Comparison of ENCODE assay signal across 15 mouse cellular contexts in genomic region chr14:8063835-8064785, GRCm38 (mm10). TPM values are rescaled to one million over a fixed set of nuclear protein-coding genes. Genes with fewer than 3 reads are reported as not detected.
DNase-seq lines count a peak whose midpoint lies in the region; ATAC-seq and TF ChIP-seq lines count a peak whose summit lies in the region.
"Had no signal": no experiment of that assay in that cellular context is flagged by ENCODE, and none has a peak within 500 bp of the region (broad histone marks: within the 10 kb centered on the region; RNA-seq: fewer than 3 reads in every experiment).

No protein-coding gene starts in this region.

- no peak overlapping the region for H3K9ac ChIP-seq in limb, embryonic 15.5 days

- H3K27ac ChIP-seq in kidney, adult 2 months (ENCODE audit: insufficient read depth, low read depth, low read length), result no peak overlapping the region
- peak overlapping the region; percentile 68; the same call in 1 of the 2 replicates for H3K27ac ChIP-seq in limb, embryonic 15.5 days

- H3K4me3 ChIP-seq in kidney, adult 2 months (ENCODE audit: insufficient read depth, low read depth, low read length), result no peak overlapping the region
- no peak overlapping the region for H3K4me3 ChIP-seq in limb, embryonic 15.5 days

- H3K4me2 ChIP-seq in limb, embryonic 15.5 days, result no peak overlapping the region

- ATAC-seq in limb, embryonic 15.5 days (ENCODE audit: insufficient number of reproducible peaks, low FRiP score, low TSS enrichment, low read depth), result no peak
- no peak for ATAC-seq in monocyte, adult 5-6 weeks (replicated peaks; ENCODE audit: insufficient number of reproducible peaks, low FRiP score, low TSS enrichment, poor library complexity, severe bottlenecking)
- ATAC-seq: intestine, embryonic 16.5 days had no signal

- no peak for TF ChIP-seq POLR2A in kidney, adult 2 months (IDR thresholded peaks at IDR 0.05; ENCODE audit: low read depth, low read length)

- H3K27me3 ChIP-seq in kidney, adult 2 months (replicated peaks; ENCODE audit: control insufficient read depth, insufficient read depth, low read length), result no peaks in the 10 kb centered on the region
- H3K27me3 ChIP-seq in limb, embryonic 15.5 days, result no peaks in the 10 kb centered on the region

- WGBS in kidney, adult 2 months, result 88% methylated on average over 8 of the region's 8 CpGs
- WGBS in limb, embryonic 15.5 days, result 78% methylated on average over 8 of the region's 8 CpGs

- H3K4me1 ChIP-seq in kidney, adult 2 months (ENCODE audit: control insufficient read depth, insufficient read depth, low read length), result no peaks in the 10 kb centered on the region
- H3K4me1 ChIP-seq in limb, embryonic 15.5 days, result peaks cover 14% of the 10 kb centered on the region

- H3K36me3 ChIP-seq in kidney, adult 2 months (ENCODE audit: control insufficient read depth, insufficient read depth, low read length), result no peaks in the 10 kb centered on the region
- no peaks in the 10 kb centered on the region for H3K36me3 ChIP-seq in limb, embryonic 15.5 days

- no peaks in the 10 kb centered on the region for H3K9me3 ChIP-seq in limb, embryonic 15.5 days

- peak; percentile 41 for DNase-seq in adrenal gland, postnatal 10 days
- DNase-seq in adrenal gland, adult 8-10 months, result no peak
- peak; percentile 8 for DNase-seq in kidney, adult 2 months
- no peak for DNase-seq in kidney, adult 11 months
- DNase-seq in 416B (ENCODE audit: low read depth), result peak; percentile 88
- no peak for DNase-seq in right cerebral cortex, postnatal 4 days
- DNase-seq: cerebellum, adult 9-10 months; heart, adult 18-20 months; heart, postnatal 14 days; kidney, postnatal 4 days; lung, adult 2 months; spleen, adult 18-20 months had no signal

- no peak for TF ChIP-seq CTCF in kidney, adult 2 months (conservative IDR thresholded peaks at IDR 0.05; ENCODE audit: insufficient read depth, insufficient read length, low read depth, low read length)

RNA-seq across cellular contexts. Expression of gene Rpp14, which starts 16.1 kb away (rescaled TPM):
- total RNA-seq in adrenal gland, postnatal 10 days (2021), result 10 to 100 TPM; 31.6 to 37.2 TPM
- total RNA-seq in adrenal gland, adult 8-10 months (2022), result 10 to 100 TPM; 35.2 to 44.8 (median 41.3) TPM
- polyA plus RNA-seq in kidney, adult 2 months (2012; rRNA removed), result 9.0 and 13.8 TPM in 2 replicates
- 47.9 and 54.4 TPM in 2 replicates for polyA plus RNA-seq in limb, embryonic 15.5 days (2015; fragmentation: Nextera tagmentation; extraction: Ambion mirVana)
- total RNA-seq in monocyte, adult 5-6 weeks (2017), result 12.5 to 30.2 TPM (median 29.2 TPM) in 3 replicates

RNA-seq across cellular contexts. Expression of gene Pxk, which starts 33.9 kb away (rescaled TPM):
- 10 to 100 TPM; 32.3 to 40.9 TPM for total RNA-seq in adrenal gland, postnatal 10 days (2021)
- total RNA-seq in adrenal gland, adult 8-10 months (2022), result 10 to 100 TPM; 62.3 to 72.3 (median 68.1) TPM
- 36.8 and 42.9 TPM in 2 replicates for polyA plus RNA-seq in kidney, adult 2 months (2012; rRNA removed)
- polyA plus RNA-seq in limb, embryonic 15.5 days (2015; fragmentation: Nextera tagmentation; extraction: Ambion mirVana), result 38.8 and 39.2 TPM in 2 replicates
- 39.4 to 49.1 TPM (median 39.6 TPM) in 3 replicates for total RNA-seq in monocyte, adult 5-6 weeks (2017)

Comparison
In these comparisons a context has a peak if more than half of its experiments do, and no peak if none do; other contexts are left out.
1. DNase-seq: peak in adrenal gland, postnatal 10 days (single experiment), kidney, adult 2 months (single experiment) and 416B (single experiment); none in adrenal gland, adult 8-10 months (single experiment), kidney, adult 11 months (single experiment) and right cerebral cortex, postnatal 4 days (single experiment).